Mouse (Mus musculus): ENCODE measurements at regions not wholly inside any gene's neighbourhood (a gene's known extent, or its start where the extent isn't known, plus 50 kb on each side); places are given as distances from the start of the nearest gene placed in this dataset.
A peak's percentile ranks its signal among the peaks of the same experiment; 100 is the strongest.

DNA sequence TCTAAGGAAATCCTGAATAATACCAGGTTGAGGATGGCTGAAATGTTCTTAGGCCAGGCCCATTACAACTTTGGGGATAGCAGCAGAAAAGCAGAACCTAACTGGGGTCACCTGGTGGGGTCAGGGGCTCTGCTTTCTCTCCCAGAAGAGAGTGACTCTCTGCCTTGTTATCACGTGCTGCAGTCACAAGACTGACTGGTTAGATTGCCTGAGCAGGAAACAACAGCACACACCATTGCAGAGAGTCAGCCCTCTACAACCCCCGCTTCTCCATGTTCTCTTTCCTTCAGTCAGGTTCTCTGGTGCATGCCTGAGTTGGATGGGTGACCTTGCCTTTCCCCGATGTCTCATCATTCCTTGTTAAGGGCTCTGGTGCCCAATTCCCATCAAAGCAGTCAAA is 91.2 kb upstream of the Hsd17b12 start:
- DNase-seq (ENCODE audit: low spot score in 2 of 2) = no peak

DNA sequence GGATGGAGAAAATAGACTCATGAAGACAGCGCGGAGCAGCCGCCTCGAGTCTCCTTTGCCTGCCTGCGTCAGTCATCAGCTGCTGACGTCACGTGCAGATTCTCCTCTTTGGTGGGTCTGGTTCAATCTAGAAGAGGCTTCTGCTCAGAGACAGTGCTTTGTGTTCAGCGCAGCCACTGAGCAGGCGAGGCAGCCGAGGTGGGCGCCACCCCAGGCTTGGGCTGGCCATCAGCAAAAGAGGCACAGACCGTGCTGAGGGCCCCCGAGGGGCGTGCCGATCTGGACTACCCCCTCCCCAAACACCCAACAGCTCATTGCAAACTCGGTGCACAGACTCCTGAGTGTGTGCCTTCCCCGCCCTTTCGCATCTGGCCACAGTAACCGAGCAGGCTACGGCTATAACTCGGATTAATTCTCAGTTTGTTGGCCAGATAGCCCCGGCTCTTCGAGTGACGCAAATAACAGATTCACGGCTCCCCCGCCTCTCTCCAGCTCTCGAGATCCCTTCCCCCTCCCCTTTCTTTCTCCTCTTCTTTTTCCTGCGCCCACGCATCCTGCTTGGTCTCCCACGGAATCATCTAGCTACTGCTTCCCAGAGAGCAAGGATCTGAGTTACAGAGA is 89.2 kb upstream of the Hsd17b12 start:
- DNase-seq (ENCODE audit: low spot score in 2 of 2) = no peak

DNA sequence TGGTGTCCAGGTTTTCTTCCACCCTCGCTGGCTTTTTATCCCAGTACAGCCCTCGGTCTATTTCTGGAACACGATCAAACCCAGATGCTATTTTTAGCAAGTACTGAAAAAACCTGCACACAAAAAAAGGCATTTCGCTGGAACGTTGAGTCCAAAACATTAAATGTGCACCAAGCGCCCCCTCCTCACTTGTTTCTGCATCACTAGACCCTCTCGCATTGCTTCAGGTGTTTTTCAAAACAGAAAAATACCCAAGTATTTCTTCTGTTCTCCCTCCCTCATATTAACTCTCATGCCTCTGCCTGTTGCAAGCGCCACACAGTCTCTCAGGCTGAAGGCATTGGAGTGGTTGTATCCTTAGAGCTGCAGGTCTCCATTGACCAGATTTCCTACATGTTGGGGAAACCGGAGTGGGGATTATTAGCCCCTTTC is 88.4 kb upstream of the Hsd17b12 start:
- DNase-seq (ENCODE audit: low spot score in 2 of 2) = no peak

DNA sequence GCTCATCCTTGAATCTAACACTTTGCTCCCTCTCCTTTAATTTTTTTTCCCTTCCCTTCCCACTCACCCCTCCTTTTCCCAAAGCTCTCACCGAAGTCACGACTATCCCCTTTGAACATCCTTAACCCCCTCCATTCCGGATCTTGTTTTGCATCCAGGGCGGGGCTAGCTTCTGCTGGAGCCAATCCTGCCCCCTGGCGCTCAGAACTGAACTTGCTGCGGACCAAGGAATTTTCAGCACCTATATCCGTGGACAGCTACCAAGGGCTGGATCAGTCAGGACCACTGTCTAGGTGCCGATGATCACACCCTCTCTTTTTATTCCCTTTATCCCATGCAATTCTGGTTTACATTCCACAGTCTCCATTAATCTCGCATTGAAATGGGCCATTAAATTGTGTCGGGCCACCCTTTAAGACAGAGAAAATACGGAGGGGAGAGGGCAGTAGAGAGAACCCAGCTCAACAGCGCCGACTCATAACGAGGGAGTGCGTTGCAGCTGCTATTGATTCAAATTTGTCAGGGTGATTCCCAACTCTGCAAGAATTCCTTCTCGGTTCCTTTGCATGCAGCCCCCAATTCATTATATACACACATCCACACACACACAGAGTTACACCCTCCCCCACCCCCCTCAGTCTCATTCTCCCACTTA is 87.7 kb upstream of the Hsd17b12 start:
- peak; percentile 47 to 80 for DNase-seq (ENCODE audit: low spot score in 2 of 2)

DNA sequence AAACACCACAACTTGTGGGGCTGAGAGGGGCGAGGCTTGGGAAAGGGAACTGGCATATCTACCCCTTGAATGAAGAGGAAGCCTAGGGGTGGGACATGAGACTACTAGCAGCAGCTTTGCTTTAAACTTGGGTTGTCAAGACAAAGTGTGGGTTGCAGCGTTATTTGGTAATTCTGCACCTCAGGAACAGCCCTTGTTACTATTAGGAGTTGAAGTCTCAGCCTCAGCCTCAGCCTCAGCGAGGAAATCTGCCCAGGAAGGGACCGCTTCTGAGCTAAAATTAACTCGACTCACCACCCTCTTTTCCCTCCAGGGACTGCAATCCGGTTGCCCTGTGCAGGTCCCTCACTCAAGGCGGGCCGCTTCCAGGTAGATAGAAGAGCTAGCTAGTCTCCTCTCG is 86.4 kb upstream of the Hsd17b12 start:
- DNase-seq (ENCODE audit: low spot score in 2 of 2) = no peak

DNA sequence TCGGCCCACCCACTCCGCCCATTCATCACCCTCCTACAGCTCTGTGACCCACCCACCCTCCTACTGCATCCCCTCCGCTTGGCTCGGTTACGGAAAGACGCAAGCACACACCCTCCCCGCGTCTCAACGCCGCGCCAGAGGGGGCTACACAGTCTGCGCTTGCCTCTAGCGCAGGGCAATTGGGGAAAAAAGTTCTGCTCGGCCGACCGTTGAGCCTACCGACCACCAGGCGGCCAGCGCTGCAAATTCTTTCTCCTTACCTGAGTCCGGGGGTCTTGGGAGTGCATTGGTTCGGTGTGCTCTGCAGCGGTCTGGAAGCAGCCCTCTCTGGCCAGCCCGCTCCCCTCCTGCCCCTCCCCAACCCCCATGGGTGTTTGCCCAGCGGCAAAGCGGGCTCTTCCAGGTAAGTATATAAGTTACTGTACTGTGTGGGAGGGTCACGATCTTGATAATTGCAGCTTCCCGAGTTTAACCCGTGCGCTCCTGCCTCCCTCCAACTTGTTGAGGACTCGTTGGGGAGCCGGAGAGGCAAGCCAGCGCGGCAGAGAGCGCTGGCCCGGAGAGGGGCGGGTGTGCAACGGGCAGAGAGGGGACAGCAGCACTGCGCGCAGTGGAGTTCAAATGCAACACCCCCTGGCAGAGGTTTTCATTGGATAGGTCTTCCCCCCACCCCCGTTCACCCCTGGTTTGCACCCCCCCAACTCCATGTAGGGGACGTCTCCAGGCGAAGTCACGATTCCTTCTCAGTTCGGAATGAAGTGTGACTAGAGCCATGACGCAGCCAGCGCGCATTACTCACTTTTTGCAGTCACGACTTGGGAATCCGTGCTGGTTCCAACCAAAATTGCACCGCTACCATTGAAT is 85.5 kb upstream of the Hsd17b12 start:
- DNase-seq (ENCODE audit: low spot score in 2 of 2) = no peak

DNA sequence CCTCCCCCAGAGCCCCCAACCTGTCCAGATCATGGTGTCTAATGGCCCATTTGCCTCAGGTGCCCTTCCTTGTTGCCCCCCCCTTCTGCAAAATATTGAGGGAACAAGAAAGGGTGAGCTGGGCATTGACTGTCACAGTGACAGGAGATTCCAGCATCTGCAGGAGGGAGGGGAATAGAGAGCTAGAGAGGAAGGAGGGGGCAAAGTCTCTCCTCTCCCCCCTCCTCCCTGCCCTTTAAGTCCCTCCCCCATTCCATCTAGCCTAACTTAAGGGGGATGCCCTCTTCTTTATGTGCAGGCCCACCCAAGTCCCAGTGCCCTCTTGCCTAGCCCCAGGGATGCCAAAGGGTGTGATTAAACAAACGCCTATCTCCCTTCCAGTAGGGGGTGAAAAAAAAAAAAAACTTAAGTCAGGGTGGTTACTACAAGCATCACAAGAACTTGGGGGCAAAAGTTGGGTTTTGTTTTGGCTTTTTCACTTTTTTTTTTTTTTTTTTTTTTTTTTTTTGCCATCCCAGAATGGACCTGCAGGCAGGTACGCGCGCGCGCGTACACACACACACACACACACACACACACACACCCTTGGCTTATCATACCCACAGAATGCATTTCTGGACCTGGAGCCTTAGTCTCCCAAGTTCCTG is 84.8 kb upstream of the Hsd17b12 start:
- no peak for DNase-seq (ENCODE audit: low spot score in 2 of 2)

DNA sequence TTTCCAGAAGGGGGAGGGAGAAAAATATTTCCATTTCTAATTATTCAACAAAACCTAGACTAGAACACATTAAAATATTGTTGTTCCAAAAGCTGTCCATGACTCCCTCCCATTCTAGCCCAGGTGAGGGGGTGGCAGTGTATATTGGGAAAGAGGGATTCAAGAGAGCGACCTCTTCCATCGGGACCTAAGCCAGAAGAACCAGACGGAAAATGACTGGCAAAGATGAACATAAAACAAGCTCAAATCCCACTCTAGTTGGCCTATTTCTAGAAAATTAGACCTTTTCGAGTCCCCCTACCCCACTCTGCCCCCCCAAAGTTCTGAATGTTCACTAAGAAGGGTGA is 84.3 kb upstream of the Hsd17b12 start:
- DNase-seq (ENCODE audit: low spot score in 2 of 2) = no peak

DNA sequence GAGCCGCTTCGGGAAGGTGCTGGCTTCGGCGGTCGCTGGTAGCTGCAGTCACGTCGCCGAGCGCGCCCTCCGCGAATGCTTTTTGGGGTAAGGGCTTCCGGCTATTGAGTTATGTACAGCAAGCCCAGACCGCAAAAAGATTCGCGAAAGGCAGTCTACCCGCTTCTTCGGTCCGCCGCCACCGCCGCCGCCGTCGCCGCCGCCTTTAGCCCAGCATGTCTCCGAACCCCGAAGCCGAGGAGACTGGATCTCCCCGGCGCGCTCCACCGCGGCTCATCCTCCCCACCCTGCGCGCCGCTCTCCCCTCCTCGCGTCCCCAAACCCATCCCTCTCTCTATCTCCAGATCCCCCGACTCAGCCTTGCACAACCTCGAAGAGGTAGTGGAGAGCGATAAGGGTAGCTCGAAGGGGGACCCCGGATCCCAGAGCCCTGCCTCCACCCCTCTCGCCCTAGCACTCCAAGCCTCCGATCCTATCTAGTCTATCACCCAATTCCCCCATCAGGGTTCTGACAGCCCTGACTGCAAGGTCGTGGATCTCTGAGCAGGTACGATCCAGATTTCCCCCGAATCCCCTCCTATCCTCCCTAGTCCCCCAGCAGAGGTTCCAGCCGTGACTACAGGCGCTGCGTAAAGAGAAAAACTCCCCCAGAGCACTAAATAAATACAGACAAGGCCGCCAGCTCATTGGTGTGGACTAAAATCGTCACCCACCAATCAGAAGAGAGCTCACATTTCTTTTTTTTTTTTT is 83.7 kb upstream of the Hsd17b12 start:
- DNase-seq (ENCODE audit: low spot score in 2 of 2) = no peak

DNA sequence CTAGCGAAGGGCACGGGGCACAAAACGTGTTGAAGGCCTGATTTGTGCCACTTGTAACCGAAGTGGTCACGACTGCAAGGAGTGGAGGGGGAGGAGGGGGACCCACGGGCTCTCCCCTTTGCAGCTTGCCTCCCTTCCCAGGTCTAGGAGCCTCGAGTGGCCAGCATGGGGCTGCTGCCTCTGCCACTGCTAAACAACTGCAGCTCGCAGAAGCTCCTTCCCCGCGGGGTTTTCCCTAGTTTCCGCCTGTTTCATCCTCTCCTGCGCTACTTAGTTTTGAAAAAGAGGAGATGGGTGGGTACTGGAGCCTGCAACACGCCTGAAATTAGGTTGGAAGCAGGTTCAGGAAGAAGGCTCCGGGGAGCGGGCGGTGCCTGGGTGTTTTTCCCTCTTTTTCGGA is 82.6 kb upstream of the Hsd17b12 start:
- DNase-seq (ENCODE audit: low spot score in 2 of 2) = no peak

DNA sequence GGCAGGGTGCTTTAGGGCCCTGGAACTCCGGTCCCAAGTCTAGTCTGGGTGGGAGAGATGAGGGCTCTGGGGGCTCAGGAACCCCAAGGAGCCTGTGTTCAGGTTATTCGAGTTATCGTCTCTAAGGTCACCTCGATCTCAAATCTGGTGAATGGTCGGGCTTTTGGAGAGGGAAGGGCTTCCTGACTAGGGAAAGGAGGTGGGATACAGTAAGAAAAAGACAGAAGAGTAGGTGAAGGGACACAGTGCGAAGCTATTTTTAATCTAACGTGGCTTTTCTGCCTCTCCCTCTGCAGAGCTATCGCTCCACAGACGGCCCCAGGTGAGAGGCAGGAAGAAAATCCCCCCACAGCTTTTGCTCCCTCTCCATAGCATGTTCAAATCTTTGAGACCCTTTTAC is 81.8 kb upstream of the Hsd17b12 start:
- DNase-seq (ENCODE audit: low spot score in 2 of 2) = no peak

DNA sequence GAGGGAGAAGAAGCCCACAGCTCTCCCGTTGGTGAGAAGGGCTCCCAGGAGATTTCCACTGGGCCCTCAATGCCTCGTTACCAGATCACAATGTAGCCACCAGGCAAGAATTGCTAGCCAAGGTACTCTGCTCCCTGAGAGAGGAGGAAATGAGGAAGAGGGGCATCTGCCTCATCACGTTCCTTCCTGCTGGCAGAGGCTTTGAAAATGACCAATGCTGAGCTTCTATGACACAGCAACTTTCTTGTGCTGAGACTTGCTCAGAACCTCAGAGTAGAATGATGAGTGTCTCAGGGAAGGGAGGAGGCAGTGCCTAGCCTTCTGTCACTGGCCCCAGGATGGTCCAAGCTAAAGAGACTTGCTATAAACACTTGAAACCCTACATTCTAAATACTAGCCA is 78.7 kb upstream of the Hsd17b12 start:
- DNase-seq (ENCODE audit: low spot score in 2 of 2) = no peak

DNA sequence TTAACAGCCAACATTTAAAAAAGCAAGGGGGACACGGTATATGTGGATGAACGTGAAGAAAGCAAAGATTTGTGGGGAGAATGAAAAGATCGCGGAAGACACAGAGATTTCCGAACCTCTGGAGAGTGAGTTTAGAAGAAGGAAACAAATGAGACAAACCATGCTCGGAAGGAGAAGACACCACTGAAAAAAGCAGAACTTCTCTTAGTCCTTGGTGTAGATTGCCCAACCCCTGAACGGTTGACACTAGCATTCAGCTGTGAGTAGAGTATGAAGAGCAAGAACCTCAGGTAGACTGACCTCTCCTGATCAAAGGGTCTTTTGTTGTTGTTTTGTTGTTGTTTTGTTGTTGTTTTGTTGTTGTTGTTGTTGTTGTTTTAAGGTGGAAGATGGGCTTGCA is 75.8 kb upstream of the Hsd17b12 start:
- DNase-seq (ENCODE audit: low spot score in 2 of 2) = no peak

DNA sequence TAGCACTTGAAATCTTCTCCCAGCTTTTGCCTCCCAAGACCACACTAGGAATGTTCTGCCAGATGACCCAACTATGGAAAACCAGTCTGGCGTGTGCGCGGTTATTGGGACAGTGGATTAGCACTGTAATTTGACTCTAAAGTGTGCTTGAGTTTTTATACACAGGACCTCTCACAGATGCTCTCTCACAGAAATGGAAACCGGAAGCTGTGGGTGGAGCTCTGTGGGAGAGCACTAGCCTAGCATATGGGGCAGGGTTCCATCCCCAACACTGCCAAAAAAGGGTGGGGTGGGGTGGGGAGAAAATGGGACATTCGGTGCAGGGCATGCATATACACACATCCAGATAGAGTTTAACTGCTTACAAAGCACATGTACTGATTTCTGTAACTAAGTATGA is 61.7 kb upstream of the Hsd17b12 start:
- no peak for DNase-seq (ENCODE audit: low spot score in 2 of 2)

DNA sequence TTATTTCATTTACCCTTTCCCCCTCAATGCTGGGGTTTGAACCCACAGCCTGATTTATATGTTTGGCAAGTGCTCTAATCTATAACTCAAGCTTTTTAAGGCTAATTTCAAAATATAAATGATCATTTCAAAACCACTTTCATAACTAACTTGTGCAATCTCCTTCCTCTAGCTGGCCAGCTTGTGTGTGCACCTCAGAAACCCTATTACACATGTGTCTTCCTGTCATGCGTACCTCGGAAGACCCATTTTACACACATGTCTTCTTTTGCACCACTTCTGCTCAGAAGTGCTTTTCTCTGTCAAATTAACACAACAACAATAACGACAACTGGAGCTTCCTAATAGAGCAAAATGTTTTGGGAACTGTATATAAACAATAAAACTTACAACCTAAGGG is 59.7 kb upstream of the Hsd17b12 start:
- no peak for DNase-seq (ENCODE audit: low spot score in 2 of 2)

DNA sequence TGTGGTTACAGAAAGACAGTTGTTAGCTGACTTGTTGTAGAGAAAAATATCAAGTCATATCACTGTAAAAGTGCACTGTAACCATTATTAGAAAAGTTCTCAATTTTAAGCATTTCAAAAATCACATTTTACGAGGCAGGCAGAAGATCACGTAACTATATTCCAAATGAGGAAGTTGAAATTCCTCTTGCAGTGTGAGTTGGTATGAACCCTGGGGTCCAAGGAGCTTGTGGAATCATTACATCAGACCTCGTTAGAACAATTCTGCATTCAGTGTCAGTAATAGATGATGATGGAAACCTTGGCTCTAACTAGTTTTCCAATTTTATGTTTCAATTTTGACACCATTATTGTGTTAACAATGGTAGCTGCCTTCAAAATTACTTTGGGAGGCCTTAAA is 57.7 kb upstream of the Hsd17b12 start:
- DNase-seq (ENCODE audit: low spot score in 2 of 2) = no peak

All from spleen, postnatal 4 days (tissue).